Mouse (Mus musculus) olfactory bulb, adult 2 months (tissue): Measurements from ENCODE around the gene Vldlr. TPM values are rescaled to one million over a fixed set of nuclear protein-coding genes. Genes with fewer than 3 reads are reported as not detected.

ENCODE experiments used
- H3K27ac ChIP-seq: fragments of 200-500 bp; 2 replicates; pipeline ENCODE4 v1.5.1; 2012; ENCODE audit warnings: low read depth, low read length; ENCODE audit not compliant: insufficient read depth
- H3K4me1 ChIP-seq: fragments of 200-500 bp; 2 replicates; pipeline ENCODE4 v1.6.1; 2012; ENCODE audit warnings: low read length; ENCODE audit not compliant: control insufficient read depth, insufficient read depth
- H3K4me3 ChIP-seq: fragments of 200-500 bp; 2 replicates; pipeline ENCODE4 v1.5.1; 2012; ENCODE audit warnings: mild to moderate bottlenecking, low read depth, low read length, moderate library complexity; ENCODE audit not compliant: insufficient read depth
- CTCF ChIP-seq: fragments of 200-500 bp; IDR thresholded peaks from 2 replicates; pipeline ENCODE4 v1.5.1; 2012; ENCODE audit warnings: low read depth, mild to moderate bottlenecking, low read length, moderate library complexity; ENCODE audit not compliant: insufficient read depth
- POLR2A ChIP-seq: fragments of 200-500 bp; IDR thresholded peaks from 2 replicates; pipeline ENCODE4 v1.6.1; 2012; ENCODE audit warnings: mild to moderate bottlenecking, low read depth, low read length, moderate library complexity; ENCODE audit not compliant: insufficient read depth
- WGBS: fragments of 180-500 bp; shearing (Covaris S2); methylation state at CpG from one replicate; pipeline ENCODE4 v1.1.7; 2018; 5-methylcytosine and 5-hydroxymethylcytosine counted together
- polyA plus RNA-seq: library from polyadenylated mRNA; stranded (reverse); fragments of >200 nt; gene quantifications from 2 replicates; pipeline ENCODE4 v1.2.4, GENCODE M21; 2012; ENCODE audit warnings: low replicate concordance; ENCODE audit not compliant: missing spikeins, insufficient read depth, insufficient read length

The Vldlr gene
- polyA plus RNA-seq, 1 experiment: not detected

GRCm38 (mm10) chr19:27203711-27204238 is 12.5 kb upstream of the Vldlr start:
- Histone ChIP-seq H3K4me3 (no peak overlapping the region), H3K27ac (no peak overlapping the region), H3K4me1 (no peaks in the 10 kb centered on the region)
- TF ChIP-seq POLR2A (no peak), CTCF (no peak)
- 81% methylated on average over 9 of the region's 9 CpGs for WGBS

- TF ChIP-seq POLR2A: no peak
- TF ChIP-seq CTCF: no peak
- H3K27ac ChIP-seq: no peak overlapping the region
- no peaks in the 10 kb centered on the region for H3K4me1 ChIP-seq
- 80% methylated on average over 2 of the region's 2 CpGs for WGBS
- H3K4me3 ChIP-seq: no peak overlapping the region
Observed at GRCm38 (mm10) chr19:27210991-27211390, 5.3 kb upstream of the Vldlr start.

- 45% methylated on average over 4 of the region's 4 CpGs for WGBS
- Histone ChIP-seq H3K4me3 (no peak overlapping the region), H3K4me1 (peaks cover 7% of the 10 kb centered on the region), H3K27ac (no peak overlapping the region)
- no peak for TF ChIP-seq POLR2A
- no peak for TF ChIP-seq CTCF
Observed at GRCm38 (mm10) chr19:27215596-27215995, 688 bp upstream of the Vldlr start.

- TF ChIP-seq CTCF: no peak
- no peak for TF ChIP-seq POLR2A
- under 1% methylated on average over 59 of the region's 62 CpGs for WGBS
- Histone ChIP-seq H3K27ac (peak overlapping the region; percentile 87), H3K4me1 (peaks cover 7% of the 10 kb centered on the region), H3K4me3 (peak overlapping the region; percentile 90)
Observed at GRCm38 (mm10) chr19:27216767-27217403, 601 bp downstream of the Vldlr start.

- peak overlapping the region; percentile 90 for H3K4me3 ChIP-seq
- no peak for TF ChIP-seq POLR2A
- TF ChIP-seq CTCF: no peak
- H3K27ac ChIP-seq: peak overlapping the region; percentile 80
- under 1% methylated on average over 51 of the region's 52 CpGs for WGBS
- H3K4me1 ChIP-seq: peaks cover 7% of the 10 kb centered on the region
Observed at GRCm38 (mm10) chr19:27217404-27217940, 1.2 kb downstream of the Vldlr start.

- Histone ChIP-seq H3K4me3 (peak overlapping the region; percentile 90), H3K4me1 (peaks cover 7% of the 10 kb centered on the region), H3K27ac (peak overlapping the region; percentile 80)
- TF ChIP-seq POLR2A (no peak), CTCF (no peak)
- under 1% methylated on average over 32 of the region's 32 CpGs for WGBS
Observed at GRCm38 (mm10) chr19:27217941-27218411, 1.7 kb downstream of the Vldlr start.

- Histone ChIP-seq H3K4me1 (peaks cover 7% of the 10 kb centered on the region), H3K4me3 (peak overlapping the region; percentile 90), H3K27ac (no peak overlapping the region)
- WGBS: 3% methylated on average over 30 of the region's 30 CpGs
- no peak for TF ChIP-seq POLR2A
- TF ChIP-seq CTCF: no peak
Observed at GRCm38 (mm10) chr19:27218561-27219262, 2.4 kb downstream of the Vldlr start.

- TF ChIP-seq POLR2A (no peak), CTCF (no peak)
- Histone ChIP-seq H3K4me3 (no peak overlapping the region), H3K4me1 (peaks cover 7% of the 10 kb centered on the region), H3K27ac (no peak overlapping the region)
Observed at GRCm38 (mm10) chr19:27219586-27219985, 3.3 kb downstream of the Vldlr start.

GRCm38 (mm10) chr19:27223046-27223445 is 6.8 kb downstream of the Vldlr start:
- WGBS: 82% methylated on average over 6 of the region's 6 CpGs
- Histone ChIP-seq H3K27ac (no peak overlapping the region), H3K4me3 (no peak overlapping the region), H3K4me1 (peaks cover 10% of the 10 kb centered on the region)
- no peak for TF ChIP-seq CTCF
- no peak for TF ChIP-seq POLR2A
